Mouse (Mus musculus) frontal cortex, postnatal 36 days (tissue): ENCODE results near the gene Smarcc2.
"Not testable (repeated sequence)": the region's sequence is repeated elsewhere in the genome, so short reads cannot be mapped to it uniquely, and the experiment has no call there.

Experiments
- DNase-seq, 2 experiments: peaks; one replicate each; pipeline ENCODE4 v3.0.0; 2022; ENCODE audit warnings: low spot score in 2 of 2

Gene Smarcc2

GRCm38 (mm10) chr10:128493695-128494666, 34.9 kb downstream of the Smarcc2 start, which contains the start of gene Myl6:
Gene Myl6 (minus strand): TSS chr10:128494145.
- DNase-seq, result peak; percentile 97 to 98

- no peak for DNase-seq
These were observed 35.7 kb downstream of the Smarcc2 start for GRCm38 (mm10) chr10:128494667-128495245.

DNA sequence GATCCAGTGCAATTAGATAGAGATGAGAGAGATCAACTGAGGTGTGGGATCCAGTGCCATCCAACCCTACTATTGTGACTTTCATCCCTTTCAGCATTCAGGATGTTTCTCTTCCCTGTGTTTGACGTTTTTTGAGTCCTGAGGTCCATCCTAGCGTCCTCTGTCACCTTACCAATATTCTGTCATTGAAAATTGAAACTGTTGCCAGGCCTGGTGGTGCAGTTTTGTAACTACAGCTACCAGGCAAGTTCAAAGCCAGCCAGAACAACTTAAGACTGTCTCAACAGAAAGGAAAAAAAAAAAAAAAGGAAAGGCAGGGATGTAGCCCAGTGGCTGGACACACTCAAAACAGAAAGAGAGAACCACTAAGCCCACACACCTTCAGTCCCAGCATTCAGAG, 36.2 kb downstream of the Smarcc2 start:
- DNase-seq, result no peak

DNA sequence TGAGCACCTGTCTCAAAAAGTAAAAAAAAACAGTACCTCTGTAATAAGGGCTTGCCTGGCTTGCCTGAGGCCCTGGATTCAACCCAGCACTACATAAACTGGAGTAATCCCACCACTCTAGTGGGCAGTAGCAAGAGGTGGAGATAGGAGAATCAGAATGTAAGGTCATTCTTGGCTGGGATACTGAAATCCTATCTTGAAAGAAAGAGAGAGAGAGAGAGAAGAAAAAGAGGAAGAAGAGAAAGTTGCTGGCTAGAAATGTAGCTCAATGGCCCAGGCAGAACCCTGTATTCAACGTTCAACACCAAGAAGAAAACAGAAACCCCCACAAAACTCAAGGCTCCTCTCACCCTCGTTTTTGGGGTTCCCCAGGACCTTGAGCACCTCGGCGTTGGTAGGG, 36.9 kb downstream of the Smarcc2 start:
- no peak for DNase-seq

DNA sequence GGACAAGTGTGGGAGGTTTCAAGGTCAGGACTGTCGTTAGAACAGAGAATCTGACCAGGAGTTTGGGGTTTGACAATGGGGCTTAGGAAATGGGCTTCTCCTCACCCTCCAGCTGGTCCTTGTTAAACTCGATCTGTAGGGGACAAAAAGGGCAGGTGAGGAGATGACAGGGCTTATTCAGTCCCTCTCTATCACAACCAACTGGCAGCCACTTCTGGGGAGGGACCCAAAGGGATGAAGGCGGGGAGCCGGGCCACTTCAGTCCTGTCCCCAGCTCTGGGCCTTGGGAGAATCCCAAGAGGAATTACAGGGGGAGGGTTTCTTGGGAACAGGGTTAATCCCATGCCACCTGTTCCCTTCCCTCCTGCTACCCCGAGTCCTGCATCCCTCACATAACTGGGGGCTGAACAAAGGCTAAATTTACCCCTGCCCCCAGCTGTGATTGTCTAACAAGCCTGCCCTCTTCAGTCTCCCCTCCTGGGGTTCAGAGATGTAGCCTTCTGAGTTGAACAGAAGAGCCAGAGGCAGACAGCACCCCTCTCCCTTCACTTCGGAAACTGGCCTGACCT, 37.5 kb downstream of the Smarcc2 start:
- no peak for DNase-seq

- DNase-seq, result no peak
These were observed 38.2 kb downstream of the Smarcc2 start for GRCm38 (mm10) chr10:128497134-128497737.

- DNase-seq, result peak; percentile 93 to 96
These were observed 39.5 kb downstream of the Smarcc2 start, which contains the start of gene Myl6b for GRCm38 (mm10) chr10:128498590-128498989. Gene Myl6b (minus strand): TSS chr10:128498685.

DNA sequence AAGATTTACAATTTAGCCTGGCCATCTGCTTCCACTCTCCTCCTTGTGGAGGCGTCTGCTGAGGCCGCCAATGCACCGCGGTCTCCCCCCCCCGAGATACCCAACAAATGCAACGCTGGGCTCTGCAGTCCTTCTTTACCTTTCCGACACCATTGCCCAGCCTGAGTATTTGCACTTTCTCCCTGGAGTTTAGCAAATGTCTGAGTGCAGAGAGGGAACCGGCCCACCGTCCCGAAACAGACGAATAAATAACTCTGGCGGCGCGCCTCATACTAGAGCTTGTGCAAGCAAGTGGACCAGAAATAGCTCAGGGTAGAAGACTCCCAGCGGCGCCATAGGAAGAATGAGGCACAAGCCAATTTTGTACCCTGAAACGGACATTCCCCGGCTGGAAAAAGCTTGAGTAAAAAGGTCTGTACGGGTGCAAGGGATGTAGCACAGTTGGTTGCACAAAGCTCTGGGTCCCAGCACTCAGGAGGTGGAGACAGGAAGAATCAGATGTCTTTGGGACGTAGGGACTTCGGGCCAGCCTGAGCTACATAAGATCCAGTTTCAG, 40.1 kb downstream of the Smarcc2 start:
- peak; percentile 55 to 70 for DNase-seq

DNA sequence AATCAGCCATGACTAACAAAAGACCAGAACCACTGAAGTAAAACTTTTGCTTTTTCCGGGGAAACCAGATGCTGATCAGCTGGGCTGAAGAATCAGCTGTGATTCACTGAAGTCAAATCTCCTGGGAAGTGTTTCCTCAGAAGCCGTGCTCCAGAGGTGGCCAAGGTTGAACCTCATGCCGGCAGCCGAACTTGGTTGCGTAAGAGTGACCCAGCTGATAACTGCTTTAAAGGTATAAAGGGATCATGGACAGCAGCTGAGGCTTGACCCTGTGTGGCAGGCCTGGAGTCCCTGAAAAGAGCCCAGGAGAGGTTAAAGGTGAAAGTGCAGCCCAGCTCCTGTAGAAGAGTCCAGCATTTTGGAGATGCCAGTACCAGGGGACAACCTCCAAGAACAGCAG, 43.3 kb downstream of the Smarcc2 start:
- DNase-seq, result no peak

GRCm38 (mm10) chr10:128503532-128503931, 44.5 kb downstream of the Smarcc2 start:
- no peak for DNase-seq

GRCm38 (mm10) chr10:128504012-128504411, 45.0 kb downstream of the Smarcc2 start:
- no peak for DNase-seq

GRCm38 (mm10) chr10:128504641-128505370, 45.8 kb downstream of the Smarcc2 start:
- DNase-seq, result no peak

- not testable (repeated sequence) for DNase-seq
These were observed 46.3 kb downstream of the Smarcc2 start for GRCm38 (mm10) chr10:128505371-128505667.

DNA sequence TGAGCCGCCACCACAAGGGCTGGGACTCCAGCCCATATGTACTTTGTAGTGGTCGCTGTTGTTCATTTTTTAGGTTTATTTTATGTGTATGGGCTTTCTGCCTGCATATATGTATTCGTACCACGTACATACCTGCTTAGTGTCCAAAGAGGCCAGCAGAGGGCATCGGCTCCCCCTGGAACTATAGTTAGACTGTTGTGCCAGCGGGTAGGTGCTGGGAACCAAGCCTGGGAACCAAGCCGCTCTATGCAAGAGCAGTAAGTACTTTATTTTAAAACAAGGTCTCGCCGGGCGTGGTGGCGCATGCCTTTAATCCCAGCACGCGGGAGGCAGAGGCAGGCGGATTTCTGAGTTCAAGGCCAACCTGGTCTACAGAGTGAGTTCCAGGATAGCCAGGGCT, 46.9 kb downstream of the Smarcc2 start:
- no peak for DNase-seq

DNA sequence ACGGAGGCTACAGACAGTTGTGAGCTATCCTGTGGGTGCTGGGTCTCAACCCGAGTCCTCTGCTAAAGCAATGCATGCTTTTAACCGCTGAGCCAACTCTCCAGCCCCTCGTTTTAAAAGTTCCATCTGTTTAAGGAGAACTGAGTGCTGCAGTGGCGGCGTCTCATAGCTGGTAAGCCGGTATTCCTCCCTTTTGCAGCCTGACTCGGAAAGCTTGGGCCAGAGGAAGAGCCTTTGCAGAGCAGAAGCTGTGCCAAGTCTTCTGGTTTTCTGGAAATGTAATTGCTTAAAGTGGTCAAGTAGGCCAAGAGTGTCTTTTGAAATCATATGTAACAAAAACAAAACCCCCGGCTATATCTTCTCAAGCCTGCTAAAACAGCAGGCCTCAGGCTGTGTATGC, 49.2 kb downstream of the Smarcc2 start:
- no peak for DNase-seq

GRCm38 (mm10) chr10:128509203-128509602, 50.2 kb downstream of the Smarcc2 start:
- DNase-seq, result no peak

GRCm38 (mm10) chr10:128509831-128510230, 50.8 kb downstream of the Smarcc2 start:
- no peak for DNase-seq

DNA sequence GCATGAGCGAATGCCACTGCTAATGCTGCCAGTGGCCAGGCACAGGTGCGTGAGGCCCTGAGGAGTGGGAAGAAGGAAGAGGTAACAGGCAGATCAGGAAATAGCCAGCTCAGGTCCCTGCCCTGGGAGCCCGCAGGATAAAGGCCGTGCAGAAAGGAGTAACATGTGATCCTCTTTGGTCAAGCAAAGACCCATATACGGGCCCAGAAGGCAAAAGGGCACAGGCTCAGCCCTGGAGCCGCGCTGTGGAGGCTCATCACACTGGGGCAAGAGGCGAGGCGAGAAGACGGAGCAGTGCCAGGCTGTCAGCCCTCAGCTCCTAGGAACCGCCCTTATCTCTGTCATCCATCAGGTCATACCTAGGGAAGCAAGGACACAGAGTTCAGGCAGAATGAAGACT, 51.3 kb downstream of the Smarcc2 start:
- DNase-seq, result no peak

GRCm38 (mm10) chr10:128511189-128511588, 52.1 kb downstream of the Smarcc2 start:
- DNase-seq, result no peak

DNA sequence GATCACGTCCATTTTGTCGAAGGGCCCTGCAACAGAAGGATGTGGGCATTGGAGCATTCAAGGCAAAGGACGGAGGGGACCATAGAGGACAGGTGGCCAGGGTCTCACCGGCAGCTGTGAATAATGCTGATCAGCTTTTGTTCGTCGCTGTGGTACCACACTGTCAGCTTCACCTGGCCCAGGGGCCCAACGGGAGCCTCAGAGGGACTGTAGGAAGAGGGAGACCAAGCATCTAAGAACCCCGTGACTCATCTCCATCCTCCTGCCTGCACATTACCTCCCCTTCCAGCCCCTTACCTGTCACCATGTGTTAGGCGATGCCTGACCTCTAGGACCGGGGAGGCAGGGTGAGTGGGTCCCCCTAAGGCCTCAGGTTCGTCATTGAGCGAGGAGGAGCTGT, 52.7 kb downstream of the Smarcc2 start:
- DNase-seq, result no peak

- DNase-seq, result no peak
These were observed 56.0 kb downstream of the Smarcc2 start for GRCm38 (mm10) chr10:128515044-128515443.
